Mouse (Mus musculus): ENCODE measurements around the gene Echdc1. TPM values are rescaled to one million over a fixed set of nuclear protein-coding genes. Genes with fewer than 3 reads are reported as not detected.

The Echdc1 gene
- total RNA-seq, 4 experiments from 2014 or later, result 29.0 to 42.3 (median 33.7) TPM

Other genes starting within 250 kb of the Echdc1 start
- 100 to 1,000 TPM; 147 to 163 (median 159) TPM for gene Soga3, start 169.3 kb upstream of the Echdc1 start, total RNA-seq (2022)
- gene Gm49353, start 114.2 kb upstream of the Echdc1 start, total RNA-seq (2022), result 10 to 100 TPM; 13.3 to 37.4 (median 24.0) TPM
- 10 to 100 TPM; 60.2 to 99.7 (median 75.6) TPM for gene 9330159F19Rik, start 101.6 kb upstream of the Echdc1 start, total RNA-seq (2022)
- 100 to 1,000 TPM in 2 of 4 experiments, 10 to 100 TPM in 2; 90.8 to 103 (median 97.6) TPM for gene Rnf146, start 49.3 kb downstream of the Echdc1 start, total RNA-seq (2022)
- 10 to 100 TPM; 12.3 to 15.6 (median 13.8) TPM for gene Rspo3, start 222.7 kb downstream of the Echdc1 start, total RNA-seq (2022)

Data from layer of hippocampus, adult 8-10 months (tissue).